ENCODE assay signal across 11 mouse cellular contexts in the genomic region with DNA sequence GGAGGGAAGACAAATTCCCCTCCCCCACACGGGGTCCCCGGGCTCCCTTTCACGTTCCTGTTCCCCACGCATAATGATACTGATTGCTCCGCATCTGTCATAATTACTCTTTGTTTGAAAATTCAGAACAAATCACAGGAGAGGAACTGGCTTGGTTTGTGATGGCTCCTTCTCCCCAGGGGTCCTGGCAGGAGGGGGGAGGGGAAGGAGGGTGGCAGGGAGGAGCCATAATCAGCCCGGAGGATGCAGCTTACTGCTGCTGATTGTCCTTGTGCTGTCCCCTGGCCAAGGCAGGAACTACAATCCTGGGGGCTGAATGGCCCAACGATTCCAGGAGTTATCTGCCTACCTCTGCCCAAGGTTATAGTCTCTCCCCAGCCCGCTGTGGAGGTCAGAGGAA. TPM values are rescaled to one million over a fixed set of nuclear protein-coding genes. Genes with fewer than 3 reads are reported as not detected.
DNase-seq lines count a peak whose midpoint lies in the region; ATAC-seq lines count a peak whose summit lies in the region.
"Had no signal": no experiment of that assay in that cellular context is flagged by ENCODE, and none has a peak within 500 bp of the region (broad histone marks: within the 10 kb centered on the region; RNA-seq: fewer than 3 reads in every experiment).

No protein-coding gene starts in this region.

- intact Hi-C loops in gastrocnemius, postnatal 36 days (cut with DNase I): no loop called here

- H3K9ac ChIP-seq in liver, embryonic 11.5 days (ENCODE audit: low read depth, low read length): no peak overlapping the region
- H3K9ac ChIP-seq in liver, embryonic 12.5 days: no peak overlapping the region
- no peak overlapping the region for H3K9ac ChIP-seq in embryonic facial prominence, embryonic 14.5 days (ENCODE audit: low read depth, low read length)
- H3K9ac ChIP-seq in hindbrain, embryonic 15.5 days: no peak overlapping the region

- H3K4me1 ChIP-seq in liver, embryonic 11.5 days (replicated peaks; ENCODE audit: control insufficient read depth, insufficient read depth, low read length): peaks cover 16% of the 10 kb centered on the region
- peaks cover 18% of the 10 kb centered on the region for H3K4me1 ChIP-seq in liver, embryonic 12.5 days
- peaks cover 16% of the 10 kb centered on the region for H3K4me1 ChIP-seq in embryonic facial prominence, embryonic 14.5 days (ENCODE audit: control insufficient read depth, insufficient read depth, low read length)
- H3K4me1 ChIP-seq in hindbrain, embryonic 15.5 days (replicated peaks): peaks cover 50% of the 10 kb centered on the region

- no peak for ATAC-seq in liver, embryonic 11.5 days (replicated peaks; ENCODE audit: low FRiP score)
- no peak for ATAC-seq in liver, embryonic 12.5 days
- ATAC-seq in embryonic facial prominence, embryonic 14.5 days (ENCODE audit: low read depth): peak; percentile 24; the same call in 1 of the 2 replicates
- no peak for ATAC-seq in hindbrain, embryonic 15.5 days (ENCODE audit: low FRiP score, low read depth)

- no peak overlapping the region for H3K27ac ChIP-seq in liver, embryonic 11.5 days (ENCODE audit: low read depth, low read length)
- H3K27ac ChIP-seq in liver, embryonic 12.5 days: no peak overlapping the region
- H3K27ac ChIP-seq in embryonic facial prominence, embryonic 14.5 days (replicated peaks; ENCODE audit: low read depth, low read length): no peak overlapping the region
- H3K27ac ChIP-seq in hindbrain, embryonic 15.5 days (replicated peaks): 0 out of 2 replicates have a peak overlapping the region, but pooled peaks have one; percentile 3

- DNase-seq in liver, embryonic 11.5 days (ENCODE audit: low spot score): no peak
- no peak for DNase-seq in embryonic facial prominence, embryonic 14.5 days (ENCODE audit: low spot score)
- DNase-seq in retina, postnatal 1 day: peak; percentile 65
- no peak for DNase-seq in gastrocnemius, postnatal 36 days
- DNase-seq in urinary bladder, postnatal 10 days (ENCODE audit: low spot score): no peak
- DNase-seq: adrenal gland, postnatal 36 days; lung, adult 2 months; thymus, postnatal 25 days had no signal

- H3K27me3 ChIP-seq in liver, embryonic 11.5 days (replicated peaks; ENCODE audit: control insufficient read depth, insufficient read depth, low read length): peaks cover 46% of the 10 kb centered on the region
- peaks cover 88% of the 10 kb centered on the region for H3K27me3 ChIP-seq in liver, embryonic 12.5 days (replicated peaks)
- peaks cover 8% of the 10 kb centered on the region; the same call in 1 of the 2 replicates for H3K27me3 ChIP-seq in embryonic facial prominence, embryonic 14.5 days (replicated peaks; ENCODE audit: control insufficient read depth, insufficient read depth, low read length)
- no peaks in the 10 kb centered on the region for H3K27me3 ChIP-seq in hindbrain, embryonic 15.5 days

- H3K9me3 ChIP-seq in liver, embryonic 11.5 days (ENCODE audit: control insufficient read depth, low read length): no peaks in the 10 kb centered on the region
- no peaks in the 10 kb centered on the region for H3K9me3 ChIP-seq in liver, embryonic 12.5 days (replicated peaks)
- H3K9me3 ChIP-seq in embryonic facial prominence, embryonic 14.5 days (ENCODE audit: control insufficient read depth, low read length): no peaks in the 10 kb centered on the region
- no peaks in the 10 kb centered on the region for H3K9me3 ChIP-seq in hindbrain, embryonic 15.5 days

- H3K4me2 ChIP-seq in liver, embryonic 11.5 days: peak overlapping the region; percentile 9; the same call in 1 of the 2 replicates
- H3K4me2 ChIP-seq in liver, embryonic 12.5 days: no peak overlapping the region
- no peak overlapping the region for H3K4me2 ChIP-seq in embryonic facial prominence, embryonic 14.5 days (ENCODE audit: low read depth, low read length)
- H3K4me2 ChIP-seq in hindbrain, embryonic 15.5 days: peak overlapping the region; percentile 17

- no peaks in the 10 kb centered on the region for H3K36me3 ChIP-seq in liver, embryonic 11.5 days (ENCODE audit: control insufficient read depth, insufficient read depth, low read length)
- no peaks in the 10 kb centered on the region for H3K36me3 ChIP-seq in liver, embryonic 12.5 days
- H3K36me3 ChIP-seq in embryonic facial prominence, embryonic 14.5 days (ENCODE audit: control insufficient read depth, insufficient read depth, low read length): no peaks in the 10 kb centered on the region
- H3K36me3 ChIP-seq in hindbrain, embryonic 15.5 days: no peaks in the 10 kb centered on the region

- no peak overlapping the region for H3K4me3 ChIP-seq in liver, embryonic 11.5 days (ENCODE audit: low read depth, low read length)
- no peak overlapping the region for H3K4me3 ChIP-seq in liver, embryonic 12.5 days
- no peak overlapping the region for H3K4me3 ChIP-seq in embryonic facial prominence, embryonic 14.5 days (ENCODE audit: low read depth, low read length)
- no peak overlapping the region for H3K4me3 ChIP-seq in hindbrain, embryonic 15.5 days

- 5% methylated on average over 8 of the region's 8 CpGs for WGBS in liver, embryonic 11.5 days
- 5% methylated on average over 8 of the region's 8 CpGs for WGBS in liver, embryonic 12.5 days (ENCODE audit: insufficient replicate concordance)
- WGBS in embryonic facial prominence, embryonic 14.5 days: 8% methylated on average over 7 of the region's 8 CpGs
- 7% methylated on average over 8 of the region's 8 CpGs for WGBS in hindbrain, embryonic 15.5 days

RNA-seq across cellular contexts. Expression of gene Igdcc3, which starts 15.6 kb away (rescaled TPM):
- polyA plus RNA-seq in liver, embryonic 11.5 days (2014; fragmentation: Nextera tagmentation; extraction: Ambion mirVana): 4.8 and 5.5 TPM in 2 replicates
- polyA plus RNA-seq in liver, embryonic 12.5 days (2016; fragmentation: Nextera tagmentation; extraction: Ambion mirVana): 0.75 and 0.79 TPM in 2 replicates
- 1.1 and 1.4 TPM in 2 replicates for polyA plus RNA-seq in embryonic facial prominence, embryonic 14.5 days (2014; fragmentation: Nextera tagmentation; extraction: Ambion mirVana)
- polyA plus RNA-seq in hindbrain, embryonic 15.5 days (2015; fragmentation: Nextera tagmentation; extraction: Ambion mirVana): 9.9 and 10.9 TPM in 2 replicates
- under 1 TPM; 0.10 to 0.26 TPM for total RNA-seq in gastrocnemius, postnatal 36 days (2021)
- total RNA-seq: MEL had no signal

RNA-seq across cellular contexts. Expression of gene Parp16, which starts 38.5 kb away (rescaled TPM):
- 7.3 and 7.5 TPM in 2 replicates for polyA plus RNA-seq in liver, embryonic 11.5 days (2014; fragmentation: Nextera tagmentation; extraction: Ambion mirVana)
- polyA plus RNA-seq in liver, embryonic 12.5 days (2016; fragmentation: Nextera tagmentation; extraction: Ambion mirVana): 7.7 and 8.6 TPM in 2 replicates
- polyA plus RNA-seq in embryonic facial prominence, embryonic 14.5 days (2014; fragmentation: Nextera tagmentation; extraction: Ambion mirVana): 6.9 and 7.2 TPM in 2 replicates
- polyA plus RNA-seq in hindbrain, embryonic 15.5 days (2015; fragmentation: Nextera tagmentation; extraction: Ambion mirVana): 6.7 and 8.1 TPM in 2 replicates
- total RNA-seq in gastrocnemius, postnatal 36 days (2021): 1 to 10 TPM; 3.4 to 4.0 TPM

RNA-seq across cellular contexts. Expression of gene Igdcc4, which starts 55.3 kb away (rescaled TPM):
- polyA plus RNA-seq in liver, embryonic 11.5 days (2014; fragmentation: Nextera tagmentation; extraction: Ambion mirVana): 12.0 and 15.0 TPM in 2 replicates
- polyA plus RNA-seq in liver, embryonic 12.5 days (2016; fragmentation: Nextera tagmentation; extraction: Ambion mirVana): 5.6 and 6.3 TPM in 2 replicates
- 55.6 and 58.5 TPM in 2 replicates for polyA plus RNA-seq in embryonic facial prominence, embryonic 14.5 days (2014; fragmentation: Nextera tagmentation; extraction: Ambion mirVana)
- polyA plus RNA-seq in hindbrain, embryonic 15.5 days (2015; fragmentation: Nextera tagmentation; extraction: Ambion mirVana): 17.3 and 17.4 TPM in 2 replicates
- total RNA-seq in gastrocnemius, postnatal 36 days (2021): 10 to 100 TPM; 24.4 to 26.6 TPM

Comparison
In these comparisons a context has a peak if more than half of its experiments do, and no peak if none do; other contexts are left out.
1. H3K4me2 ChIP-seq: peak in liver, embryonic 11.5 days (single experiment) and hindbrain, embryonic 15.5 days (single experiment); none in liver, embryonic 12.5 days (single experiment) and embryonic facial prominence, embryonic 14.5 days (single experiment).